Mouse (Mus musculus) cerebellum, postnatal 4 days (tissue): ENCODE measurements around the gene Smim22.

ENCODE experiments used
- DNase-seq, 2 experiments: peaks; one replicate each; pipeline ENCODE4 v3.0.0; 2022; ENCODE audit warnings: low spot score in 2 of 2, mixed read lengths in 1 of 2

The Smim22 gene

DNA sequence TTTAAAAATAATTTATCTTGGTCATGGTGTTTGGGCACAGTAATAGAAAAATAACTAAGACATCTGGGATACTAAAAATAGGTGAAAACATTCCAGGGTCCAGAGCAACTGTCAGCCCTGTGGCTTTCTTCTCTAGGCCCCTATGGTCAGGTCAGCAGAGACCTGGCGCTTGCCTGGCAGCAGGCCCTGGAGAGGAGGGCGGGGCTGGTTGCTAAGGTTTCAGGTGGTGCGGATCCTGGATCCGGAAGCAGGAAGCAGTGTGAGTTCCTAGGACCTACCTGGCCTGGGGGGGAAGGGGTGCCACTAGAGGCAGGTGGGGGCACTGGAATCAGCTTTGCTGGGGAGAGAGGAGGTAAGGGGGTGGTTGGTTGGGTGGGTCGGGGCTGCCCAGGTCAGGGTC lies at the start of gene Smim22:
Smim22 (plus strand) TSS at position 222 of the 400 bp plus-strand sequence.
- no peak for DNase-seq

DNA sequence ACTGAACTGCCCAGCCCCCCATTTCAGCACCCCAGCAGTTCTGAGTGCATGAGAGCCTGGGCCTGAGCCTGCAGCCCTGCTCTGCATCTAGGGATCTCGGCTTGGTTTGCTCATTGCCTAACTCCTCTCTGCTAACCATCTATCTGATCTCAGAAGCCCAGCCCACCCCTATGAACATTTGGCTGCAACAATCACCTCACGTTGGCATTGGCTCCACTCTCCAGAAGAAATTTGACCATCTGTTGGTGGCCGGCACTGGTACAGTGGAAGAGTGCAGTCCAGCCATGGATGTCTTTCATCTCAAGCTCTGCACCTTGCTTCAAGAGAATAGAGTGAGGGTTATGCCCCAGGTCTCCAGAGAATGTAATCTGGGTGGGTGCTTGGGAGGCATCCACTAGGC lies 49.6 kb upstream of the Smim22 start:
- no peak for DNase-seq

DNA sequence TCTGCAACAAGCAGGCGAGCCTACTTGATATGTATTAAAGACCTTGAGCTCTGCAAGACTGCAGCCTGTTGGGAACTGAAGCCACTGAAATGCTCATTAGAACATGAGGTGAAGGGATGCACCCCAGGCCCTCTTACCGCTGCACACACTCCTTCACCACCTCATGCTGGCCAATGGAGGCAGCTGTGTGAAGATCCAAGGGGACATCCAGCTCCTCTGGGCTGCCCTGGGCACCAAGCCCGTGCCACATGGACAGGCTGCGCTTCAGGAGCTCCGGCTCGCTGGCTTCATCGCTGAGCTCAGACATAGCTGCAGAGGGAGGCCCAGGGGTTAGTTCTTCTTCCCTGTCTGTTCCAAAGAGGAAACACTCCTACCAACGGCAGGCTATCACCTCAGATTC lies 46.8 kb upstream of the Smim22 start:
- DNase-seq, result no peak

DNA sequence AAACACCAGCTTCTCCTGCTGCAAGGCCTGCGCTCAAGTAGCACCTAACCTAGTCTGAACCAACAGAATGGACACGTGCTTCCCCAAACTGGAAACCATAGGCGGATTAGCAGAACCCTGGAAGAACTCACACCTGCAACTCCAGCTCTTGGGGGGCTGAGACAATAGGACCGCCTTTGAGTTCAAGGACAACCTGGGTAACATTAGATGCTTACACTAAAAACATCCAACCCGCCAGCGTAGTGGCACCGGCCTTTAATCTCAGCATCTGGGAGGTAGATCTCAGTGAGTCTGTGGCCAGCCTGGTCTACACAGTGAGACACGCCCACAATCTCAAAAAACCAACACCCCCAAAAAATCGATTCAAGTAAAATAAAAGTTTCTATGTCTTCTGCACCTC lies 43.7 kb upstream of the Smim22 start:
- DNase-seq, result no peak

DNA sequence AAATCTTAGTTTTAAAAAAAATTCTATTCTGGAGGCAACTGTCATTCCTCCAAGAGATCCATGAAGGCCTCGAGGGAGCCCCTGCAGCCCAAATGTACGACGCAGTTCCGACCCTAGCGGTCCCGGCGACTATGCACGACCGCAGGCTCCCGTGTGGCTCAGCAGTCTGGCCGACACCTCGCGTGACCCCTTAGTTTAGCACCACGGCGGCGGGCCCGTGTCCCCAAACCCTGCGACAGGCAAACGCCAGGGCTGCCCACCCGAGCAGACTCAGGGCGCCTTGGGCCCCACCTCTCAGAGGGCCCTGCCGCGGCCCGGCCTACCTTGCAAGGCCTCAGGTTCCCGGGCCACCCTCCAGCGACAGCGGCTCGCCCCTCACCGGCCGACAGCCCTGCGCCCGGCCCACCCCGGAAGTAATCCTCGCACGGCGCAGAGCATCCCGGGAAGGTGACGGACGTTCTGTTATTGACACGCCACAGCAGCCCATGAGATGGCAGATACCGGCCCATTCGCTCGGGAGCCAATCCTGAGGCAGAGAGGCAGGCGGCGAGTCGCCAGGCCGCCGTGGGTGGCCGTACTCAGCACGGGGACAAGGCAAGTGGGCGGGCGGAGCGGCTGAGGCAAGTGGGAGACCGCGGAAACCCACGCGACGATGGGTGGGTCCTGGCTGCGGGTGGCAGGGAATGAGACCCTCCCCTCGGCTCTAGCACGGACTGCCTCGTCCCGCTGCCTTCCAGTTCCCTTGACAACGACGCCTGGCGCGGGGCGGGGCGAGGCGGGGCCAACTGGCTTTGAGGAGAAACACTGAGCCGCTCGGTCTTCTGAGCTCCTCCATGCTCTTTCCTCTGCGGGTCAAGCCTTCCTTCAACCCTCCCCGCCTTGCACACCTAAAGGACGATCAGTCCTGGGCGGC lies 43.0 kb upstream of the Smim22 start, which contains the start of gene Anks3:
Anks3 (minus strand) TSS at position 409 of the 913 bp plus-strand sequence.
- DNase-seq, result peak; percentile 90 to 98

DNA sequence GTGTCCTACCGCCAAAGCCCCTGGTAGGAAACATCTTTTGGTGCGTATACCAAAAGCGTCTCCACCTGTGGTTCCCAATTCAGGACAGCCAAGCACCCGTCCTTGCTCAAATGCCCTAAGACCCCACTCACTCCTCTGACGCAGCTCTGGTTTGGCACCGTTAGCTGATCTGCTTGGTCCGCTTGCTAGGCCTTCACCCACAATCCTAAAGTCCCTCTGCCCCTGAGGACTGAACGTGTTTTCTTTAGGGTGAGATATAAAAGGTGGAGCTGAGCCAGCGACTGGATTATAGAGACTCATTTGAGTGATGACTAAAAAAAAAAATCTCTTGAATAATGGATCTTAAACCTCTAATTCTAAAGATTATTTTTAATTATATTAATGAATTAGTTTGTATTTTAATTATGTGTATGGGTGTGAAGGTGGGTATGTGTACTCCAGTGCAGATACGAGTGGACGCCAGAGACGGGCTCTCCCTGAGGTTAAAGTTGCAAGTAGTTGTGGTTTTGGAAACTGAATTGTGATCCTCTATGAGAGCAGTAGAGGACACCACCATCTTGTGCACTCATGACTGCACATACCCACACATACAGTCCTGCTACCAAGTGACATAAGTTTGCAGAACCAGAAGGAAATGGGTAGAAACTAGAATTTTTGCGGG lies 42.2 kb upstream of the Smim22 start:
- DNase-seq, result no peak

DNA sequence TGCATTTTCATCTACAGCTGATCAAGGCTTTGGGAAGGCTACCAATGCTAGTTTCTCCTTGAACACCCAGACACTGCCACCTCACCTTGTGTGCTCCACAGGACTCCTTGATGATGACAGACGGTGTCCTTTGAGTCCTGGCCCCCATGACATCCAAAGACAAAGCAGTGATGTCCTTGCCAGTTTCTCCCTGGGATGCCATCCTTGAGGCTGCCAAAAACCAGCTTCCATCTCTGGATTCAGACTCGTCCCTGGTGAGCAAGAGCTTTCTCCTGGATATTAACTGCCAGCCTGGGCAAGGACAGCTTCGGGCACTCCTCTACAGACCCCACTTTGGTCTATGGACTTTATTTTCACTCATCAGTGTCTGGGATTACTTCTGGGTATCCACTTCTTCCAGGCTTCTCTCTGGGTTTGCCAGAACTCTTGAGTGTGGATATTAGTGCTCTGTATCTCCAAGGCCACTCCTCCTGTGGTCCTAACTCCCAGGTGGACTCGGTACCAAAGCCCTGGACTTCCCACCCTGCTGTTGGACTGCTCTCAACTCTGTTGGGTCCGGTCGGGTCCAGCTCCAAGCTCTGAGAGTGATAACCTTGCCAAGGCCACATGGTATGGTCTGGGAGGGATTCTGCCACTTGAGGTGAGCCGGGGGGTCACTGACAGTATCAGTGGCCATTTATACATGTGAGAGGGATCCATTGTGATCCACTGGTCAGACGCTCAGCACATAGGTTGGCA lies 41.5 kb upstream of the Smim22 start:
- no peak for DNase-seq

DNA sequence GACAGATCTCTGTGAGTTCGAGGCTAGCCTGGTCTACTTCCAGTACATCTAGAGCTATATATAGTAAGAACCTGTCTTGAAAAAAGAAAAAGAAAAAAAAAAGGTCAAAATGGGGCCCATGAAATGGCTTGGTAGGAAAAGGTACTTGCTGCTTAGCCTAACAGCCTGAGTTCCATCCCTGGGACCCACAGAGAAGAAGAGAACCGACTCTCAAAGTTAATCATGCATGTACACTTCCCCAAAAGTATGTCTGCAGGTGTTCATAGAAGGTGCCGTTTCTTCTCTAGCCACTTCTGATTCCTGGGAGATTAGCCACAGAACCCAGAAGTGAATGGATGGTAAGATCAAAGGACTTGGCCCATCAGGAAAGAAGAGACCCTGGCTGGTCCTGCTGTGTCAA lies 38.7 kb upstream of the Smim22 start:
- DNase-seq, result no peak

DNA sequence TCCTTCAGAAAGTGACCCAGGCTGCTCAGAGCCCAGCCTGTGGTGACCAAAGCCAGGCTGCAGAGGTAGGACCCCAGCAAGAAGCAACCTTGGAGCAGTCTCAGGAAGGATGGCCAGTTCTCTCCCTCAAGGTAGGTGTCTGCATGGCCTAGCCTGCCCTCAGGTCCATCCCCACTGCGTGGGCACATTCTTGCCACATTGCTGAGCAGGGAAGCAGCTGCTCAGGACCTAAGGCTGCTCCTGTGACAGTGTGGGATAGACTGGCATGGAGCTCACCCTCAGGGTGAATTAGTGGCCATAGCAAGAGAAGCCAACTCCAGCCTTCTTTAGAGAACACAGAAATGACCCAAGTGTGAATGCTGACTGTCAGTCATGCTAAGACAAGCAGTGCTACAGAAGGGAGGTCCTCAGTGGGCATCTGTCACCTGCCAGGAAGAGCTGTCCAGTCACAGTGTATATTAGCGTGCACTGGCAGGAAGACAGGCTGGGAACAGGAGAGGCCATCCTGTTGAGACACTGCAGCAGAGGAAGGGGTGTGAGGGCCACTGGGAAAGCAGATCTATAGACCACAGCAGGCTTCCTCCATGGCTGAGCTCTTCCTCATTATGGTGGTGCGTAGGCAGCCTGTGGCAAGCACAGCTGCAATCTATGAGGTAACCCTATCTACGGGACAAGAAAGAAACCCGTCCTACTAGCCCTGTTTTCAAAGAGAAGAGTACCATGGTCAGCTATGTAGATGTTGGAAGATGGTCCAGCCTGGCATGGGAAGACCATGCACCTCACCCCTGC lies 37.8 kb upstream of the Smim22 start:
- no peak for DNase-seq

DNA sequence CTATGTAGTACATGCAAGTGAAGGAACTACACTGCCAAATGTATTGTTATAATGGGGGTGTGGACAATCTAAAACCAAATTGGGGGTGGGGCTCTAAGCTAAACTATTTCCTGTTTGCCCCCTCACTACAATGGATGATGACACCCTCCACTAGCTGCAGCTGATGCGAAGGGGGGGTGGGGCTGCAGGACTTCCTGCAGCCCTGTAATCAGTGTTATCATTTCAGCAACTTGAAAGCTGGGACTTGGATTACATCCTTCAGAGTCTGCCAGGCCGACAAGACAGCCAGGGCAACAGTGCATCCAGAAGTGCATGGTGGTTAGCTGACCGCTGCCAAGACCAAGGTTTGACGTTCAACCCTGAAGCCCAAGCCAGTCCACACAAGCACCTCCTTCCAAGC lies 35.5 kb upstream of the Smim22 start:
- DNase-seq, result no peak

DNA sequence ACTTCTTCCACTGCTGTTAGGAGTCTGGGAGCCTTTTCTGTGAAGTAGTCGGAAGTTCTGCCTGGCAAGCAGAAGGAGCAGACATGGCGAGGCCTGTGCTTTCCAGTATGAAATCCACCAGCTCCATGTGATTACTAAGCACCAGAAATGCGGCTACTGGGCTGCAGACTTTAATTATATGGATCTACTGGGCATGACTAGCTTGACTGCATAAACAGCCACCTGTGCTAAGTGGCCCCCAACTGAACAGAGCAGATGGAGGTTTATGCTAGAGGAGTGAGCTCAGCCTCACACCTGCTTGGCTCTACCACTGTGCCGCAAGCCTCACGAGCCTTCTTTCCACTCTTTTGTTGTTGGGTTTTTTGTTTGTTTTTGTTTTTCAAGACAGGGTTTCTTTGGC lies 32.6 kb upstream of the Smim22 start:
- no peak for DNase-seq

DNA sequence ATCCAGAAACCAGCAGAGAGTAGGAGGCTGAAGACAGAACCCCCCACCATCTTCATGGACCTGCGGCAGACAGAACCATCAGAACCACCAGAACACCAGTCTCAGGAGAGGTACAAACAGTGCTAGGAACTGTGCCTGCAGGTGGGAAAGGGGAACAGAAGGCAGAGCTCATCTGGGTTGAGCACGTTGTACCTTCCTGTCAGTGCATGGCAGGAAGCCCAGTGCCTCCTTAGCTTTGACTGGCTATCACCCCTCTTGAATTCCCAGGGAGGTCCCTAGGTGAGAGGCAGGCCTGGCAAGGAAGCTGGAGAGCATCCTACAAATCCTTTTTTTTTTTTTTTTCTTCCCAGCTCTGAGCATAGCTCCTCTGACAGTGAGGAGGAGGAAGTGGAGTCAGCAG lies 30.9 kb upstream of the Smim22 start:
- DNase-seq, result no peak

DNA sequence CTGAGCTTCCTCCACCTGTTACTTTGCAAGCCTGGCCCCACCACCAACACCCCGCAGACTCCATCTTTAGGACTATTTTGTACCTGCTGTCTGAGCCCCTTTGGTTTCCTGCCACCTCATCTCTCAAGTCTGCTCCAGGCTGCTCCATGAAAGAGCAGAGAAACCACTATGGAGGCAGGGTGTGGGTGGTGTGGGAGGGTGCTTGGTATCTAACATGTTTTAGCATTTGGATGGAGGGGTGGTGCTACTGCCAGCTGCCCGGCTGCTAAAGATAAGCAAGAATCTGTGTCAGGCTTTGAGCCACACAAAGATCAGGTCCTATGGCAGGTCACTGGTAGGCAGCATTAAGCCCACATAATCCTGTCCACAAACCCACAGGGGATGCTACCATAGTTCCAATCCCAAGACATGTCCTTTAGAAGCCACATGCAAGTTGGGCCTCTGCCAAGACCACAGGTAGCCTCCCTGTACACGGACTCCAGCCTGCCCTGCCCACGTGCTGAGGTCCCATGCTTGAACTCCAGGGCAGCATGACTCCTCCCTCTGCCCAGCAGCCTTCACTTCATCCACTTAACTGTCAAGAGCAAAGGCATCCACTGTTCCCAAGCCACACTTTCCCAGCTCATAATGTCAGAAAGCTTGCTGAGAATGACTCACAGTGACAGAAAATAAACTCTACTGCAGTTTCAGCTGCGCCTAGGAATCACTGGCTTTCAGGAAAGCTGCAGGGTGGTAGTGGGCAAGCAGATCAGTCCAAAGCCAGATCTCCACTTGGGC lies 28.6 kb upstream of the Smim22 start:
- DNase-seq, result no peak

DNA sequence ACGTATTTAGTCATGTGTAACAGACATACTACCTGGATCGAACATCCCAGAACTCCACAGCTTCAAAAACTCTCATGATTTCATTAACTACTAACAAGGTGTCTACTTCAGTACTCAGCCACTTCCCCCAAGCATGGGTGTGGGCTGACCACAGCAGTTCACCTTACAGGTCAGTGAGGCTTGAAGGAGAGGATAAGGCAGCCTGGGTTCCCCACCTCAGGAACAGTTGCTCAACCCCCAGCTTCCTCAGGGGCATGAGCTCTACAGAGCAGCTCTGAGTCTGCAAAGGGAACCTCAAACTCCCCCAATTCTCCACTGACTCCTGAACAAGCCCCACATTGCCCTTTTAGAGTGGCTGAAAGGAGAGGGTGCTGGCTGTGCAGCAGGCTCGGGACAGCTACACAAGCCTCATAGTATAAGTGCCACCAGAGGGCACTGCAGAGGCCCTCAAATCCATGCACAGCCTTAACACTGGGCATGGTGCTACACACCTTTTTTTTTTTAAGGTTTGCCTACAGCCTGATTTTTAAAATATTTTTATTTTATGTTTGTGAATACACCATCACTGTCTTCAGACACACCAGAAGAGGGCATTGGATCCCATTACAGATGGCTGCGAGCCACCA lies 27.2 kb upstream of the Smim22 start:
- no peak for DNase-seq

DNA sequence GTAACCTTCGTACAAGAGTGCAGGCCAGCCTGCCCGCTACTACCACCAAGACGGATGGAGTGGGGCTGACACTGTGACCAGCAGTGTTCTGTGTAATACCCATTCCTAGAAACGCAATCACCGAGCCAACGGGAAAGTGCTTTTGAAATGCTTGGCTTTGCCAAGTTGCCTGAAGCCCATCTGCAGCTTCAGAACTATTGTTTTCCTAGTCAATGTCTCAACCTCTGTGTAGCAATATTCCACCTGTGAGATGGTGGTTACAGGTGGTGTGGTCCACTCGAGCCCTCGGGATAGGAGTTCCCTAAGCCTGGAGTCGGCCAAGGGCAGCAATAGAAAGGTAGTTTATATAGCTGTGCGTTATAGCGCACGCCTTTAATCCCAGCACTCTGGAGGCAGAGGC lies 22.4 kb upstream of the Smim22 start:
- DNase-seq, result no peak

DNA sequence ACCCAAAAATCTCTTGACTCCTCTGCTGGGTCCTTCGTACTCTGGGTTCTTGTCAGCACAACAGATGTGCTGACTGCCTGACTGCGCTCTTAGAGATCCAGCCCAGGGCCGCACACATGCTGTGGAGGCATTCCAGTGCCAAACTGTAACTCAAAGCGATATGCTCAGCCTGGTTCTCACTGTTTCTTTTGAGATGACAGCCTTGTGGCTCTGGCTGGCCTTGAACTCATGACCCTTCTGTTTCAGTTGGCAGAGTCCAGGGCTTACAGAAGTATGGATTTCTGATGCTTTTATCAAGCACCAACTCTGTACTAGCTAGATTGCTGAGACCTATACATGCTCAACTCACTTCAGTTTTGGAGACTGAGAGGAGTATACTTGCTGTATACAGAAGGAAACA lies 13.8 kb upstream of the Smim22 start:
- no peak for DNase-seq

DNA sequence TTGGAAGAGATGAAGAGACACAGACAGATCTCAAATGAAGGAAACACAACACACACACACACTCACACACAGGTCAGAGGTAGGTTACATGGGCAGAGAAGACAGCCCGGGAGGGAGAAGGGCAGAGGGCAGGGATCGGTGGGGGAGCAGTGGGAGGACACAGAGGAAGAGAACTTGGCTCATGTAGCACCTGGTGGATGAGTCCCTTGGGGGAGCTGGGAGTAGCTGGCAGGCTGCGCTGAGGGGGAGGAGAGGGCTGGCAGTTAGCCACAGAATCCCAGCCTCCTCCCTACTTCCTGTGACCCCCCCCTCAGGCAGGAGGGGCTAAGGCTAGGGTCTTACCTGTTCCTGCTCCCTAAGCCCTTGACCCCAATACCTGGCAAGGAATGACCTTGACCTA lies 9.5 kb upstream of the Smim22 start, which contains the start of gene Sept12:
Sept12 (minus strand) TSS at position 300 of the 400 bp plus-strand sequence.
- DNase-seq, result no peak

DNA sequence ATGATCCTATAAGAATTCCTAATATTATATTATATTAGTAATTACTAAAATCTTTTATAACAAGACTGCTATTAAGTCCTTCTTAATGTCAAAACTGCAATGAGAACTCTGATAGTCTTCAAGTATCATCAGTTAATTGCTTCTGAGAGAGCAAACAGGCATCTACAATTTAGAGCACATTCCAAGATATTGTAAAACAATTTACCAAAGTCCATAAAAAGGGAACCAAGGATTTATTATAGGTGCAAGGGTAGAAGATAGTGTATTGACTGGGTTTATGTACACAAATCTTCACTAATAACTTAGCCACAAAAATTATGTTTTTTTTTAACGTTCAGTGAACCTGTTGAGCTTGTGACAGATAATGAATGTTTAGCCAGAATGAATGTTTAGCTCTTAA lies 8.1 kb upstream of the Smim22 start:
- no peak for DNase-seq

DNA sequence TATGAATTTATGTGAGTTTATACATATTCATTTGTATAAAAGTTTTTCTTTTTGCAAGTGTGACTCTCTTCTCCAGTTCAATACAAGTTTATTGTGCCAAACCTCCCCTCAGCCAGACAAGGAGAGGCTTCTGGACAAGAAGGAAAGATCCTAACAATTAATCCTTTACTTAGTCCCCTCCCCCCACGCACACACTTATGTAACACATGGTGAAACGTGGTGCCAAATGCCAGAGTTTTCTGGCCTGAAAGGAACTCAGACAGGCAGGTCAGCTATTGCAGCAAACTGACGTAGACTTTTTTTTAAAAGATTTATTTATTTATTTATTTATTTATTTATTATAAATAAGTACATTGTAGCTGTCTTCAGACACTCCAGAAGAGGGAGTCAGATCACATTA lies 6.5 kb upstream of the Smim22 start:
- DNase-seq, result no peak

DNA sequence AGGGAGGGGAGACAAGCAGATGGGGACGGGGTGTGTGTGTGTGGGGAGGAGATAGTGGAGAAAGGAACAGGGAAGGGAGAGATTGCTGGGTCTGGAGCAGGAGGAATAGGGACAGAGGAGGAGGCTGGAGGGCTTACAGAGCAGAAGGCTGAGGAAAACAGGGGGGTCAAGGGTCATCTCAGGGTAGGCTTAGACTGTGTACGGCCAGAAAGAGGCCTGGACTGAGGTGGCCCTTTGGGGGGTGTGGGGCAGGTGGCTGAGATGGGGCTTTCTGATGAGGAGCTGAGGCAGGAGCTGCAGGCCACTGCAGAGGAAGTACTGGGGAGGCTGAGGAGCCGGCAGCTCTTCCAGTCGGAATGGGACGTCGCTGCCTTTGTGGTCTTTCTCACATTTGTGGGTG lies 404 bp downstream of the Smim22 start:
- DNase-seq, result no peak
